Mouse (Mus musculus) liver, adult 2 months (tissue): ENCODE measurements around the gene Dhrs3. TPM values are rescaled to one million over a fixed set of nuclear protein-coding genes. Genes with fewer than 3 reads are reported as not detected.
A peak's percentile ranks its signal among the peaks of the same experiment; 100 is the strongest.

Experiments used
- DNase-seq: peaks from one replicate; pipeline ENCODE4 v3.0.0-alpha.2; 2011; ENCODE audit warnings: low read depth, low spot score; ENCODE audit errors: extremely low read depth
- H3K27ac ChIP-seq: fragments of 200-500 bp; replicated peaks from 2 replicates; pipeline ENCODE4 v1.5.1; 2012; ENCODE audit warnings: low read depth, mild to moderate bottlenecking, control low read depth, inconsistent platforms, low read length; ENCODE audit not compliant: insufficient read depth
- H3K27me3 ChIP-seq: fragments of 200-500 bp; 2 replicates; pipeline ENCODE4 v1.6.1; 2012; ENCODE audit warnings: mild to moderate bottlenecking, moderate library complexity, low read length, inconsistent platforms; ENCODE audit not compliant: control insufficient read depth, insufficient read depth
- H3K36me3 ChIP-seq: fragments of 200-500 bp; 2 replicates; pipeline ENCODE4 v1.6.1; 2012; ENCODE audit warnings: low read length, inconsistent platforms; ENCODE audit not compliant: control insufficient read depth, insufficient read depth
- H3K4me1 ChIP-seq: fragments of 200-500 bp; 2 replicates; pipeline ENCODE4 v1.6.1; 2011; ENCODE audit warnings: low read length; ENCODE audit not compliant: control insufficient read depth, insufficient read depth
- H3K4me3 ChIP-seq: fragments of 200-500 bp; 2 replicates; pipeline ENCODE4 v1.5.1; 2011; ENCODE audit warnings: low read depth, mild to moderate bottlenecking, control low read depth, low read length, moderate library complexity; ENCODE audit not compliant: insufficient read depth
- H3K79me2 ChIP-seq: fragments of 200-500 bp; 2 replicates; pipeline ENCODE4 v1.6.1; 2012; ENCODE audit warnings: inconsistent platforms, mild to moderate bottlenecking, low read length, moderate library complexity; ENCODE audit not compliant: control insufficient read depth, insufficient read depth
- H3K9ac ChIP-seq: fragments of 200-500 bp; 2 replicates; pipeline ENCODE4 v1.6.1; 2012; ENCODE audit warnings: low read depth, mild to moderate bottlenecking, control low read depth, inconsistent platforms, low read length
- CTCF ChIP-seq: fragments of 200-500 bp; IDR thresholded peaks from 2 replicates; pipeline ENCODE4 v1.5.1; 2011; ENCODE audit warnings: low read depth, low read length, control low read depth
- POLR2A ChIP-seq: fragments of 200-500 bp; IDR thresholded peaks from 2 replicates; pipeline ENCODE4 v1.6.1; 2011; ENCODE audit warnings: low read length, control low read depth; ENCODE audit not compliant: insufficient read depth; ENCODE audit errors: extremely low read depth
- WGBS: fragments of 180-500 bp; shearing (Covaris S2); methylation state at CpG from one replicate; pipeline ENCODE4 v1.1.7; 2018; 5-methylcytosine and 5-hydroxymethylcytosine counted together
- polyA plus RNA-seq: library from polyadenylated mRNA; depleted of rRNA; stranded (reverse); fragments of >200 nt; gene quantifications from 2 replicates; pipeline ENCODE4 v1.2.3, GENCODE M21; 2012
- total RNA-seq: library from RNA; depleted of rRNA; stranded (reverse); fragments of >200 nt; gene quantifications from 2 replicates; pipeline ENCODE4 v1.2.3, GENCODE M21; 2014

Gene Dhrs3
- total and polyA plus RNA-seq, 2 experiments, result 85.5 to 225 TPM

DNA sequence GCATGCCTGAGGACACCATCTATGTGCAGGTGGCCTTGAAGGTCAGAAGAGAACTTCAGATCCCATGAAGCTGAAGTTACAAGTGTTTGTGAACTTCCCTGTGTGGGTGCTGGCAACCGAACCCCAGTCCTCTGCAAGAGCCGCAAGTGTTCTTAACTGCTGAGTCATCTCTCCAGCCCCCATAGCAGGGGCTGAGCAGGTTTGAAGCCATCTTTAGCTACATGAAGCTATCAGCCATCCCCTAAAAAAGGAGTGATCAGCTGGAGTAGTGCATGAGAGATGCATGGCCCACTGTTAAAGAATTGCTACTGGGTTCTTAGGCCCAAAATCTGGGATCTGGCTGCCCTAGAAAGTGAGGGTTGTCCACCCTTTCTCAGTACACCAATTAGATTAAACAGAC, 6.1 kb downstream of the Dhrs3 start:
- TF ChIP-seq CTCF, result no peak
- no peak for TF ChIP-seq POLR2A
- Histone ChIP-seq H3K27ac (peak overlapping the region; percentile 73), H3K4me3 (no peak overlapping the region), H3K36me3 (peaks cover 29% of the 10 kb centered on the region), H3K27me3 (no peaks in the 10 kb centered on the region), H3K79me2 (peaks cover 78% of the 10 kb centered on the region), H3K9ac (no peak overlapping the region), H3K4me1 (peaks cover 75% of the 10 kb centered on the region)
- WGBS, result 73% methylated on average over 2 of the region's 2 CpGs
- DNase-seq, result no peak

DNA sequence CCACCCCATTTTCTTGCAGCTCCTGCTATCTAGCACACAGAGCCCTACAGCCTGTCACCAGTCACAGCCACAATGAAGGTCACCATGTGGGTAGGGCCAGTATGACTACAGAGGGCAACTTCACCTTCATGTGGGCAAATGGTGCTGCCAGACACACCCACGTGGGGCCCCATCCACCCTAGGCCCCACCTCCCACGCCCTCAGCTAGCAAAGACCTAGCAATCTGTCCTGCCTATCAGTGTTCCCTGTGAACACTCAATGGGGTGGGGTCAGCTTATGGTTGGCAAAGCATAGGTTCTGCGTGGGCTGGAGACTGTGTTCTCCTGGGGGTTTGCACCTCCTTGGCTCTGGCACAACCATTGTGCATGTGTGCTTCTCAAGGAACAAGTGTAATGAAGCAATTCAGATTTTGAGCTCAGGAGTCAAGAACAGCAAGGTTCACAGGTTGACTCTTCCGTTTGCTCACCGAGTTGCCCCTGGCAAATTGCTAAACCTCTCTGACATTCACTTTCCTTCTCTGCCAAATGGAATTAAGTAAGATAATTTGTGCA, 9.0 kb downstream of the Dhrs3 start:
- H3K4me3 ChIP-seq, result no peak overlapping the region
- TF ChIP-seq POLR2A (no peak), CTCF (no peak)
- H3K27me3 ChIP-seq, result no peaks in the 10 kb centered on the region
- H3K36me3 ChIP-seq, result peaks cover 35% of the 10 kb centered on the region
- H3K9ac ChIP-seq, result peak overlapping the region; percentile 21; the same call in 1 of the 2 replicates
- peak overlapping the region; percentile 41 for H3K27ac ChIP-seq
- peaks cover 92% of the 10 kb centered on the region for H3K4me1 ChIP-seq
- WGBS, result 11% methylated on average over 5 of the region's 5 CpGs
- DNase-seq, result peak; percentile 98
- H3K79me2 ChIP-seq, result peaks cover 67% of the 10 kb centered on the region

DNA sequence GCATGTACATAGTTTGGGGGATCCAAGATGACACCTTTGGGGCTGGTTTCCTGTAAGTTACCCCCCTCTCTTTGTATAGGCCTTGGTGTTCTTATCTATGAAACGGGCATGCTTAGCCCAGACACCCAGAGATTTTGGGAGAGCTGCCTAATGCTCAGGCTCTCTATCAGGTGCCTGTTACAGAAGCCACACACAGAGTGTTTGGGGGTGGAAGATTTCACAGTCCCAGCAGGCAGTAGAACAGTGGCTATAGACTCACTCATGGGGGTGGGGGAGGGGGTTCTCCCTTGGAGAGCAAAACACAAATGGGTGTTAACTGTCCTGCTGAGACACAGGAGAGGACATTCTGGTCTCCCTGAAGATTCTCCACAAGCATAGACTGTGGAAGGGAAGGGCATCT, 10.5 kb downstream of the Dhrs3 start:
- H3K27ac ChIP-seq, result peak overlapping the region; percentile 83
- 48% methylated on average over 1 of the region's 1 CpGs for WGBS
- no peak for TF ChIP-seq CTCF
- no peak overlapping the region for H3K4me3 ChIP-seq
- H3K9ac ChIP-seq, result no peak overlapping the region
- peaks cover 69% of the 10 kb centered on the region for H3K79me2 ChIP-seq
- no peak for DNase-seq
- H3K4me1 ChIP-seq, result peaks cover 92% of the 10 kb centered on the region
- no peaks in the 10 kb centered on the region for H3K27me3 ChIP-seq
- peaks cover 31% of the 10 kb centered on the region for H3K36me3 ChIP-seq

DNA sequence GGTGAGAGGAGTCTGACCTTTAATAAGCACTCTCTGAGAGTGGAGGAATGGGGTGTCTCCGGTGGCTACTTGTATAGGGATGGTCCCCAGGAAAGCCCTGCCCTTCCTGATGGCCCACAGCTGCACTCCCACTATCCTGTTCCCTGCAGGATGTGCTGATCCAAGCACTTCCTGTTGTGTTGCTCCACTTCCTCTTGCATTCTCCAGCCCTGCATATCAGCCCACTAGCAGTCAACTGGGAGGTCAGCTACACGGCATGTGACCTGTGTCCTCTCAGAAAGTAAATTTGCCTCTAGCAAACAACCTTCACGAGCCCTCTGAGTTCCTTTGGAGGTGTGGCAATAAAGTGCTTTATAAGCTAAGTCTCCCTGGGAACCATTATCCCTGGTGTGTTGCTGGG, 11.3 kb downstream of the Dhrs3 start:
- DNase-seq, result peak; percentile 91
- WGBS, result 10% methylated on average over 3 of the region's 3 CpGs

DNA sequence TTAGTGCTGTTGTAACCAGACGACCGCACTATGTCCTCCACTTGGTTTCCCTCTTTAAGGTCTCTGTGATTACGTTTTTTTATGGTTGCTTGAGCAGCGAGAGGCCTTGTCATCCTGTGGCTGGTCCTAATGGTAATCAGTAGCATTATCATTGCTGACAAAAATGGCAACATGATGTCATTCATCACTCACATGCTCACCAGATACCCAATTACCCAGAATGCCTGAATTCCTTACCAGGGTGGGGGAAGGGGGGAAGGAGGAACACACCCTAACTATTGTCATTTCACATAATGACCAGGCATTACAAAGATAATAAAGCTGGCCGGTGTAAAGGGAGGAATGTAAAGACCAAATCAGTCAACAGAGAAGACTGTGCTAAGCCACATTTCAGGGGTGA, 12.5 kb downstream of the Dhrs3 start:
- 62% methylated on average over 5 of the region's 5 CpGs for WGBS
- Histone ChIP-seq H3K79me2 (peaks cover 68% of the 10 kb centered on the region), H3K4me1 (peaks cover 87% of the 10 kb centered on the region), H3K27ac (peak overlapping the region; percentile 78), H3K27me3 (no peaks in the 10 kb centered on the region), H3K36me3 (peaks cover 13% of the 10 kb centered on the region; the same call in 1 of the 2 replicates), H3K9ac (no peak overlapping the region), H3K4me3 (no peak overlapping the region)
- no peak for TF ChIP-seq POLR2A
- TF ChIP-seq CTCF, result no peak
- peak; percentile 22 for DNase-seq

More for the DNA sequence above, 11.3 kb downstream of the Dhrs3 start:
- H3K4me3 ChIP-seq, result no peak overlapping the region
- TF ChIP-seq CTCF, result no peak
- no peak for TF ChIP-seq POLR2A
- peaks cover 70% of the 10 kb centered on the region for H3K79me2 ChIP-seq
- no peaks in the 10 kb centered on the region for H3K27me3 ChIP-seq
- peaks cover 24% of the 10 kb centered on the region for H3K36me3 ChIP-seq
- peak overlapping the region; percentile 83 for H3K27ac ChIP-seq
- peaks cover 90% of the 10 kb centered on the region for H3K4me1 ChIP-seq
- H3K9ac ChIP-seq, result no peak overlapping the region
